ENCODE assay signal across 8 mouse cellular contexts in genomic region chr15:81693967-81694881, GRCm38 (mm10). TPM values are rescaled to one million over a fixed set of nuclear protein-coding genes. Genes with fewer than 3 reads are reported as not detected.
A peak's percentile ranks its signal among the peaks of the same experiment; 100 is the strongest.
DNase-seq lines count a peak whose midpoint lies in the region; ATAC-seq lines count a peak whose summit lies in the region.

No protein-coding gene starts in this region.

- peak; percentile 88 for DNase-seq in gastrocnemius, postnatal 10 days
- peak; percentile 81 for DNase-seq in induced T-regulatory cell, adult 2 months (ENCODE audit: low read depth)
- DNase-seq in left cerebral cortex, postnatal 14 days (ENCODE audit: low spot score in 2 of 2), result peak; percentile 67 to 78
- DNase-seq in mesoderm, embryonic 11.5 days (ENCODE audit: low read depth, low spot score), result peak; percentile 85
- peak; percentile 84 for DNase-seq in right cerebral cortex, postnatal 25 days
- DNase-seq in urinary bladder, postnatal 36 days (ENCODE audit: low spot score in 2 of 2), result peak; percentile 80 to 86

- ATAC-seq in activated CD4-positive, CD25-positive, alpha-beta regulatory T cell, adult 4 months, result peak; percentile 54
- peak; percentile 84 for ATAC-seq in common myeloid progenitor, adult 5-6 weeks (replicated peaks; ENCODE audit: low read depth, poor library complexity, severe bottlenecking)

- intact Hi-C loops in left cerebral cortex, postnatal 14 days (cut with DNase I), result no loop called here

RNA-seq across cellular contexts. Expression of gene Chadl, which starts 2.9 kb away (rescaled TPM):
- polyA plus RNA-seq in activated CD4-positive, CD25-positive, alpha-beta regulatory T cell, adult 4 months (2017; shearing (Covaris generic)), result under 1 TPM; 0.46 to 0.78 TPM
- not detected in 2 replicates for total RNA-seq in common myeloid progenitor, adult 5-6 weeks (2017)
- total RNA-seq in gastrocnemius, postnatal 10 days (2021), result 1 to 10 TPM; 2.4 to 3.4 TPM
- total RNA-seq in left cerebral cortex, postnatal 14 days (2021), result 10 to 100 TPM; 18.8 to 23.8 TPM

RNA-seq across cellular contexts. Expression of gene L3mbtl2, which starts 30.5 kb away (rescaled TPM):
- polyA plus RNA-seq in activated CD4-positive, CD25-positive, alpha-beta regulatory T cell, adult 4 months (2017; shearing (Covaris generic)), result 10 to 100 TPM; 20.2 to 21.0 TPM
- total RNA-seq in common myeloid progenitor, adult 5-6 weeks (2017), result 26.7 and 31.7 TPM in 2 replicates
- total RNA-seq in gastrocnemius, postnatal 10 days (2021), result 1 to 10 TPM; 7.5 to 9.3 TPM
- total RNA-seq in left cerebral cortex, postnatal 14 days (2021), result 10 to 100 TPM; 34.4 to 35.5 TPM

RNA-seq across cellular contexts. Expression of gene Zc3h7b, which starts 50.6 kb away (rescaled TPM):
- 1 to 10 TPM; 5.2 to 7.1 TPM for polyA plus RNA-seq in activated CD4-positive, CD25-positive, alpha-beta regulatory T cell, adult 4 months (2017; shearing (Covaris generic))
- 27.9 and 31.5 TPM in 2 replicates for total RNA-seq in common myeloid progenitor, adult 5-6 weeks (2017)
- 10 to 100 TPM; 39.8 to 43.1 TPM for total RNA-seq in gastrocnemius, postnatal 10 days (2021)
- total RNA-seq in left cerebral cortex, postnatal 14 days (2021), result 100 to 1,000 TPM; 188 to 197 TPM

RNA-seq across cellular contexts. Expression of gene Rangap1, which starts 51.1 kb away (rescaled TPM):
- 10 to 100 TPM; 39.7 to 56.1 TPM for polyA plus RNA-seq in activated CD4-positive, CD25-positive, alpha-beta regulatory T cell, adult 4 months (2017; shearing (Covaris generic))
- total RNA-seq in common myeloid progenitor, adult 5-6 weeks (2017), result 113 and 121 TPM in 2 replicates
- total RNA-seq in gastrocnemius, postnatal 10 days (2021), result 10 to 100 TPM; 28.6 to 31.3 TPM
- 100 to 1,000 TPM; 199 to 206 TPM for total RNA-seq in left cerebral cortex, postnatal 14 days (2021)

Comparison
In these comparisons a context has a peak if more than half of its experiments do, and no peak if none do; other contexts are left out.
1. Peak in every context shown above with its lines: DNase-seq and ATAC-seq.
2. RNA of gene Chadl, which starts 2.9 kb away (total RNA-seq): 18.8 to 23.8 TPM in left cerebral cortex, postnatal 14 days; 2.4 to 3.4 TPM in gastrocnemius, postnatal 10 days and not detected in common myeloid progenitor, adult 5-6 weeks; every median in the first group is over 4 times any median in the second.